Mouse (Mus musculus) kidney, postnatal 25 days (tissue): ENCODE measurements around the gene Rabgap1l.

Experiments used
- DNase-seq, 2 experiments: peaks; one replicate each; pipeline ENCODE4 v3.0.0; 2021; ENCODE audit warnings: mixed read lengths in 2 of 2

The Rabgap1l gene

DNA sequence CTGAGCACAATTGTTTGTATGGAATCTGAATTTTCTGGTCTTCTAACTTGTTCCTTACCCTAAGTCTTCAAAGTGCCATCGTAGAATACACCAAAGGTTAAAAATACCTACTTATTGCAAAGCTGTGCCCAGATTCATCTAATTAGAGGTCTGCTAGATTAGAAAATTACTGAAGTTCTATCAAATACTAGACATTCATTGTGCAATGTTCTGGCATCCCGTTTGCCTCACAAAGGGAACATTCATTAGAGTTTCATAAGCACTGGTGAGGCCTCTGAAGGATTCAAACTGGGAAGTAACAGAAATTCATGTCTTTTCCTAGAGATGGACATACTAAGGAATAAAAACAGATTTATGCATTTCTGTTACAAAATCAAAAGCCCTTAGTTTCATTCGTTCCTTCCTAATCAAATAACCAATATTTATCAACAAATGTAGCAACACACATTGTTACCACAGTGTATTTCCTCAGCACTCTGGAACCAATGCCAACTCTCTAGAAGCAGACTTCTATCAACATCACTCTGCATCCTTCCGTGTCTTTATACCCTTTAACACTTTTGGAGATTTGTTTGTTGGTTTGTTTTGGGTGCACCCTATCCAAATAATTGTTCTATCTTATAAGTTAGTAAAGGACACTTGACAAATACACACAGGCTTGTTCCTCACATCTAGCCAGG is 204.0 kb downstream of the Rabgap1l start:
- DNase-seq: no peak

GRCm38 (mm10) chr1:160579309-160580233 is 213.4 kb downstream of the Rabgap1l start:
- DNase-seq: no peak

- no peak for DNase-seq
Measured at GRCm38 (mm10) chr1:160576124-160576523, 216.9 kb downstream of the Rabgap1l start.

GRCm38 (mm10) chr1:160574039-160574438 is 219.0 kb downstream of the Rabgap1l start:
- DNase-seq: no peak

DNA sequence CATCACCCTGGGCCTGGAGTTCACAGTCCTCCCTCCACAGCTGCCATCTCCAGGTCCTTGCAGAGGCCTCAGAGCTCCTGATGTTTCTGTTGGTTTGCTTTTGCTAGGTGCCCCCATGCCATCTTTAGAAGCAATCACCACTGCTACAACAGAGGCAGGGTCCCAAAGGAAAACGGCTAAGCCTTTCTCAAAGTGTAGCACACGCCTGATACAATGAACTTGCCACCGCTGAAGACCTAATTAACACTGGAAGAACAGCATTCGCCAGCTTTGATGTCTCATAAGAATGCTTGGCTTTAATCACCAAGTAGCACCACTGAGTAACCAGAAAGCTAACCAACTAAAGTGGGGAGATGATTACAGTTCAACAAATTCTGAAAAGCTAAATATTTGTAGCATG is 226.6 kb downstream of the Rabgap1l start:
- no peak for DNase-seq

- DNase-seq: no peak
Measured at GRCm38 (mm10) chr1:160561381-160561780, 231.6 kb downstream of the Rabgap1l start.

DNA sequence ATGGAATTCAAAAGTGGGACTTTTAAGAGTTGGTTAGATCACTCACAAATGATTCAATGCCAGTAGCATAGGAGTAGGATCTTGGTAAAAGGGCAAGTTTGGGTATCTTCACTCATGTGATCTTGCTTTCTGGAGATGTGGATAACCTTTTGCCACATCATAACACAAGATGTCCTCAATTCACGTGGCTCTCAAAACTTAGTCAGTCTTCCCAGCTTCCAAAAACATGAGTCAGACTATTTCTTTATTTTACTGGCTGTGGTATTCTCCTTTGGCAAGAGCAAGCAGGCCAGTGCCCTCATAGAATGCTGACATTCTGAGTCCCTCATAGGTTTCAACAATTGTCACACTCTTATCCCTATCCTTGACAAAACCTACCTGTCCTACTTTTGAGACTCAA is 242.4 kb downstream of the Rabgap1l start:
- no peak for DNase-seq

GRCm38 (mm10) chr1:160547934-160548876 is 244.8 kb downstream of the Rabgap1l start:
- DNase-seq: no peak

DNA sequence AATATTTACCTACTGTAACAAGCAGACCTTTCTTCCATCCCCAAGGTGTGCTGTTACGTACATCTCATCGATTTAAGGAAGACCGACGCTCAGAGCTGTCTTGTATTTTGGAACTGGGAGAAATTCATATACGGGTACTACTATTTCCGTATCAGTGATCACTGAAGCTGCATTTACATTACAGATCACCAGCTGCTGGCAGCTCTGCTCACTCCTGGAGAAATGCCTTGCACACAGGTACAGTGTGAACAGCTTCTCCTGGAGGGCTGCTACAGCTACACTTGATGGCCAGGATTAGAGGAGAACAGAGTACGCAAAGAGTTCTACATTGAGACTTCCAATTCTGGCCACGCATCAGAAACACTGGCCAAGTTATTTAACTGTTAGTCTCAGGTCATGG is 257.4 kb downstream of the Rabgap1l start:
- DNase-seq: no peak

GRCm38 (mm10) chr1:160534571-160535335 is 258.3 kb downstream of the Rabgap1l start:
- DNase-seq: no peak

DNA sequence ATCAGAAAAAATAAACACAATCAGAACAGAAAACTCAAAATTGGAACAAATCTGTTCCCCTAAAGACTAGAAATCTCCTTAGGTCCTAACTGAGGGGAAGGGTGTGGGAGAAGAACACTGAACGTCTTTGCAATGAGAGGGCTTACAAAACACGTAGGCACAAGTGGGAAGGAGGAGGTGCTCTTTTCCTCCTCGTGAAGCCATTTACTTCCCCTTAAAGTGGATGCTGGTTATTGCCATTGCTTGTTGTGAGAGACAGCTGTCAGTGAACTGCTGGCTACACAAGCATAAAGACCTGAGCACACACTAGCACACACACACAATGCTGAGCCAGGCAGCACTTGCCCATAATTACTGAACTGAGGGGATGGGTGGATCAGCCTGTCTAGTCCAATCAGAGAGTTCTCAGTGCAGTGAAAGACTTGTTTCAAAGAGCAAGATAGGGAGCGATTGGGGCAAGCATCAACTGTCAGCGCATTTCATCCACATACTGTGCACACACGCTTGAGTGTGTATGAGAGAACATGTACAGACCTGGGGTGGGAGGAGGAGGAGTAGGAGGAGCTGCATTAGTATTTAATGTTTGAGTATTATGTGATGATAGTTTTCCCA is 259.7 kb downstream of the Rabgap1l start:
- DNase-seq: no peak

GRCm38 (mm10) chr1:160531402-160531801 is 261.6 kb downstream of the Rabgap1l start:
- DNase-seq: peak; percentile 84 to 87

- no peak for DNase-seq
Measured at GRCm38 (mm10) chr1:160521918-160522317, 271.1 kb downstream of the Rabgap1l start.

GRCm38 (mm10) chr1:160520665-160521064 is 272.3 kb downstream of the Rabgap1l start:
- DNase-seq: no peak

GRCm38 (mm10) chr1:160519896-160520465 is 273.0 kb downstream of the Rabgap1l start:
- no peak for DNase-seq

GRCm38 (mm10) chr1:160518552-160518951 is 274.5 kb downstream of the Rabgap1l start:
- no peak for DNase-seq

DNA sequence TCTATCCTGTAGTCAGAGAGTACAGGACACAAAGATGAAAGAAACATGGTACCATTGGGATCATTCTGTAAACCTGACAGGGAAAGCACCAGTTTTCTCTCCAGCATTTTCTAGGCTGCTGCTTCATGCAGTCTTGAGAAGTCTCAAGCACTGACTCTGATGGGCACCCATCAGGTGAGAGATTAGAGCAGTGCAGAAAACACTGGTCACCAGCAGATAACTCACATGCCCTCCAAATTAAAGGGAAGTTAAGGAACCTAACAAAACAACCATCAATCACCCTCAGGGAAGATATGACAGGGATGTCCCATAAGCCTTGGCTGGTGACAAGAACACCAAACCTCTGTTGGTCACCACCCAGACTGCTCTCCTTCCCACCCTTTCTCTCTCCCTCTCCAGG is 285.2 kb downstream of the Rabgap1l start:
- no peak for DNase-seq

- DNase-seq: no peak
Measured at GRCm38 (mm10) chr1:160496906-160497577, 296.0 kb downstream of the Rabgap1l start.

DNA sequence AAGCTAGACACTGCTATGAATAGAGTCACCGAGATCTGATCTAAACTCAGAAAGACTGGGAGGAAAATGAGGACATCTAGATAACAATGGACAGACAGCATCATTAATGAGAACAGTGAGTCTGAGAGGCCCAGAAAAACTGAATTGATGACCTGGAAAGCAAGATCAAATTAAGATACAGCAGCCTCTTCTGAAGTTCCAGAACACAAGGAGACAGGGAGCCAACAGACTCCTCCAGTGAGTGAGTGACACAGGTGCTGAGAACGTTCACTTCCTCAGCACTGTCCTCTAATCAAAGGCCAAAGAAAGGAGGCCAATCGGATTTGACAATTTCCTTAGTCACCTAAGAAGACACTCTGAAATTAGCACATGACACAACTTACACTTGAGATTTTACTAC is 307.3 kb downstream of the Rabgap1l start:
- no peak for DNase-seq

DNA sequence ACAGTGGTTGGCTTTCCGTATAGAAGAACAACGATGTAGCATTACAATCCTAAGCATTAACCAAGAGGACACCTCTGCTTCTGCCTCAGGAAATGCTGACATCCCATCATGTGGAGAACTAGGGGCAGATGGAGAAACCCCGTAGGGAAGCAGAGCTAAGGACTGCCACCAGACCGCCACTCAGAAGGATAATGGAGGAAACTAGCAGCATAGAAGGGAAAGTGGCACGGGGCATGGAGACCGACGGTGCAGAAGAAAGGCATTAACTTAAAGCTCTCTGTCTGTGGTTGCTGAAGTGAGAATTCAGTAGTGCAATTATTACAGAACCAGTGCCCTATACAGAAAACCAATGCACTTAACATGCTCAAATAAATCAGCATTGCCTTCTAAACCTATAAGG is 308.0 kb downstream of the Rabgap1l start:
- DNase-seq: no peak

DNA sequence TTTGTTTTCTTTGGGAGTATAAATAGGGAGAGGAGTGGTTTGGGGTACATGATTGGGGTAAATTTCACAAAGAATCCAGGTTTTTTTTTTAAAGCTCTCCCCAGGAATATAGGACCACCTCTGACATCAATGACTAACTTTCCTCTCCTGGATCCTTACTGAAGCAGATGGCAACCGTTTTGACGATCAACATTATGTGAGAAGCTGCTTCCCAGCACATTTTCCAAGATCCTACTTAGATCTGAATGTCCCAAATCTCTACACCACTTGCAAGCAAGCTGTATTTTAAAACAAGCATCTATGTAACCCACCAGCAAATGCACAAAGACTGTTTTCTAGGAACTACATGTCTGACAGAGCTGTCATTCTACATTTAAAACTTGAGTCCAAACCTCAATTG is 311.4 kb downstream of the Rabgap1l start:
- no peak for DNase-seq
